Mouse (Mus musculus): Measurements from ENCODE around the gene Erp44. TPM values are rescaled to one million over a fixed set of nuclear protein-coding genes. Genes with fewer than 3 reads are reported as not detected.

Erp44 gene
- polyA plus RNA-seq, 1 experiment from 2014 or later = 69.8 TPM

DNA sequence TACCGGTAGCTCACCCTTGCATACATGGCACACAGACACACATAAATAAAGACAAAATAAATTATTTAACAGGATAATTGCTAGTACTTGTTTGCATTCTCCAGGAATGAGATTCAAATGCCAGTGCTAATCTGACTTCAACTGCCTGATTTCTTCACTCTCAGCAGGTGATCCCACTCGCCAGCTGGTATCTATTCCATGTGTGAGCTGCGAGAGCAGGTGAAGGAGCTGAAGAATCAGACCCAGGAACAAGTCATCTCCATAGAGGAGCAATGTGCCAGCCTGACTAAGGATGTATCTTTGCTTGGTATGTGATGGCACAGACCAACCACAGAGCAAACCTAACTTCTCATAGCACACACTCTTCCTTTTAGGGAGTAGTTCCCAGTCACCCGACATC lies 75.8 kb downstream of the Erp44 start:
- no peak for DNase-seq (ENCODE audit: low spot score)
- no peaks in the 10 kb centered on the region for H3K4me1 ChIP-seq (ENCODE audit: control insufficient read depth, insufficient read depth, low read length)
- 91% methylated on average over 4 of the region's 4 CpGs for WGBS
- no peak overlapping the region for H3K4me3 ChIP-seq (ENCODE audit: low read depth, low read length)
- no peaks in the 10 kb centered on the region for H3K27me3 ChIP-seq (ENCODE audit: control insufficient read depth, insufficient read depth, low read length)
- no peak overlapping the region for H3K4me2 ChIP-seq (ENCODE audit: low read depth)
- no peaks in the 10 kb centered on the region for H3K9me3 ChIP-seq (ENCODE audit: control insufficient read depth, low read length)
- H3K27ac ChIP-seq (ENCODE audit: low read depth, low read length) = no peak overlapping the region
- no peak for ATAC-seq (ENCODE audit: insufficient read depth, low FRiP score, low TSS enrichment)
- no peak overlapping the region for H3K9ac ChIP-seq (ENCODE audit: low read length)
- H3K36me3 ChIP-seq (ENCODE audit: control insufficient read depth, insufficient read depth, low read length) = no peaks in the 10 kb centered on the region; the same call in 1 of the 2 replicates

DNA sequence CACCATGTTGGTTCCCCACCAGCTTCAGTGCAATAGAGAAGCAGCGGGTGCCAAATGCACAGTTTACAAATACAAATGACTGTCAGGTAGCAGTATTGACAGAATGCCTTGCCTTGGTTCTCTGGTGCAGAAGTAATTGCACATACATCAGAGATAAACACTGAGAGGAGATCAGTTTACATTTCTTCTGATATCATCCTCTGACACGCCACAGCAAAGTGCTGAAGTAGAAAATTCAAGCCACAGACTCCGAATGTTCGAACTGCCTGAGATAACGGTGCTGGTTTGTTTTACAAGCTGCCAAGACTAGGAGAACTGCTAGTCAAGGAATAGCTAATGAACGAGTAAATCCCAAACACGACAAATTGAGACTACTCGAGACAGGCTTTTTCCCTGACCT lies 80.9 kb downstream of the Erp44 start:
- no peak for DNase-seq (ENCODE audit: low spot score)
- Histone ChIP-seq H3K36me3 (ENCODE audit: control insufficient read depth, insufficient read depth, low read length) (no peaks in the 10 kb centered on the region), H3K9ac (ENCODE audit: low read length) (no peak overlapping the region), H3K4me2 (ENCODE audit: low read depth) (no peak overlapping the region), H3K9me3 (ENCODE audit: control insufficient read depth, low read length) (no peaks in the 10 kb centered on the region), H3K4me1 (ENCODE audit: control insufficient read depth, insufficient read depth, low read length) (no peaks in the 10 kb centered on the region), H3K27ac (ENCODE audit: low read depth, low read length) (no peak overlapping the region), H3K27me3 (ENCODE audit: control insufficient read depth, insufficient read depth, low read length) (no peaks in the 10 kb centered on the region), H3K4me3 (ENCODE audit: low read depth, low read length) (no peak overlapping the region)
- 92% methylated on average over 8 of the region's 8 CpGs for WGBS
- ATAC-seq (ENCODE audit: insufficient read depth, low FRiP score, low TSS enrichment) = no peak

DNA sequence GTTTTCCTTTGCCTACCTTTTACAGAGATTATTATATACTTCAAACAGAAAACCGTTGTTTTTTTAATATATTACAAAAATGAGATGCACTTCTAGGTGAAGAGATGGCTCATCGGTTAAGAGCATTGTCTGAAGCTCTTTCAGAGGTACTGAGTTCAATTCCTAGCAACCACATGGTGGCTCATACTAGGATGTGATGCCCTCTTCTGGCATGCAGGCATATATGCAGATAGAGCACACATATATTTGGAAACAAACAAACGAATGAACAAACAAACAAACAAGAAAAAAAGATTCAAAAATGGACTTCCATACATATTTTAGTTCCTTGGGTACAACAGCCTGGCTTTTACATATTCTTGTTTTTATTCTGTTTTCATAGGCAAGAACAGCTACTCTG lies 81.4 kb downstream of the Erp44 start:
- no peaks in the 10 kb centered on the region for H3K9me3 ChIP-seq (ENCODE audit: control insufficient read depth, low read length)
- no peak for ATAC-seq (ENCODE audit: insufficient read depth, low FRiP score, low TSS enrichment)
- no peaks in the 10 kb centered on the region for H3K4me1 ChIP-seq (ENCODE audit: control insufficient read depth, insufficient read depth, low read length)
- H3K4me2 ChIP-seq (ENCODE audit: low read depth) = no peak overlapping the region
- H3K27me3 ChIP-seq (ENCODE audit: control insufficient read depth, insufficient read depth, low read length) = no peaks in the 10 kb centered on the region
- DNase-seq (ENCODE audit: low spot score) = no peak
- H3K27ac ChIP-seq (ENCODE audit: low read depth, low read length) = no peak overlapping the region
- H3K4me3 ChIP-seq (ENCODE audit: low read depth, low read length) = no peak overlapping the region
- no peaks in the 10 kb centered on the region for H3K36me3 ChIP-seq (ENCODE audit: control insufficient read depth, insufficient read depth, low read length)
- no peak overlapping the region for H3K9ac ChIP-seq (ENCODE audit: low read length)
- 80% methylated on average over 3 of the region's 3 CpGs for WGBS

DNA sequence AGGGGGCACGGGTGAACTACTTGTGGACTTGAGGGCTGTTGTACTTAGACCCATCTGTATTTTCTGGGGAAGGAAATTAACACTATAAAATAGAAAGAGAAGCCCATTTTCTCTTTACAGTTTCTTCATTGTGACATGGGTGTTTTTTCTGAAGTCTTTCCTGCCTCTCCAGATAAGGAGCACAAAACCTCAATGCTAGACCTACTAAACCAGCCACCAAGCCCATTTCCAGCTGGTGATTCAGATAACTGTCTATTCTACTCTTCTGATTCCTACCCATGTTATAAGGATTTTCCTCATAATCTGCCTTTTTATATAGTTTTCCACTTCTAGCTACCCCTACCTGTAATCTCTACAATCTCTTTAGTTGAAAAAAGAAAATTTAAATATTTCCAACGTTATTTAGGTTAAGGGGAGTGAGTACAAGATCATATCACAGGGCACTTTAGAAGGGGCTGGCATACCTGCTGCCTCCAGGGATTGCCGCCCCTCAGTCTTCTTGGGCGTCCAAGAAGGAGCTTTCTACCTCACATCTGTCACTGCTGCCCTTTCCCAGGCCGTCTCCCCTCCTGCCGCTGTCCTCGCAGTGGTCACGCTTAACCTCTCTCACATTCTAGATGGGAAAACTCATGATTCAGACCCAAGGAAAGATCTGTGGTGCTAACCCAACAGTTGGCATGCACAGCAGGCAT lies 97.1 kb downstream of the Erp44 start:
- ATAC-seq (ENCODE audit: insufficient read depth, low FRiP score, low TSS enrichment) (no peak), DNase-seq (ENCODE audit: low spot score) (no peak)
- H3K9me3 ChIP-seq (ENCODE audit: control insufficient read depth, low read length) = no peaks in the 10 kb centered on the region
- H3K36me3 ChIP-seq (ENCODE audit: control insufficient read depth, insufficient read depth, low read length) = no peaks in the 10 kb centered on the region
- no peak overlapping the region for H3K27ac ChIP-seq (ENCODE audit: low read depth, low read length)
- 86% methylated on average over 8 of the region's 8 CpGs for WGBS
- H3K4me3 ChIP-seq (ENCODE audit: low read depth, low read length) = no peak overlapping the region
- H3K9ac ChIP-seq (ENCODE audit: low read length) = no peak overlapping the region
- no peak overlapping the region for H3K4me2 ChIP-seq (ENCODE audit: low read depth)
- H3K4me1 ChIP-seq (ENCODE audit: control insufficient read depth, insufficient read depth, low read length) = no peaks in the 10 kb centered on the region
- no peaks in the 10 kb centered on the region for H3K27me3 ChIP-seq (ENCODE audit: control insufficient read depth, insufficient read depth, low read length)

DNA sequence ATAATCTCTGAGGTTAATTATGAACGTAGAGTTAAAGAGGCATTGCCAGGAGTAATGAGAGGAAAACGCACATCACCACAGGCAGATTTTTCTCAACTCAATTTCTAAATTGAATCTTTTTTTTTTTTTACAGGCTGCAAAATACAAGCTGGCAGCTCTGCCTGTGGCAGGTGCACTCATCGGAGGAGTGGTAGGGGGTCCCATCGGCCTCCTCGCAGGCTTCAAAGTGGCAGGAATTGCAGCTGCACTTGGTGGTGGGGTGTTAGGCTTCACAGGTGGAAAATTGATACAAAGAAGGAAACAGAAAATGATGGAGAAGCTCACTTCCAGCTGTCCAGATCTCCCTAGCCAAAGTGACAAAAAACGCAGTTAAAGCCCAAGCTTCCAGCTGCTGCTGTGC lies 98.0 kb downstream of the Erp44 start:
- 75% methylated on average over 6 of the region's 6 CpGs for WGBS
- no peak overlapping the region for H3K4me3 ChIP-seq (ENCODE audit: low read depth, low read length)
- no peak overlapping the region for H3K4me2 ChIP-seq (ENCODE audit: low read depth)
- no peak overlapping the region for H3K27ac ChIP-seq (ENCODE audit: low read depth, low read length)
- H3K9me3 ChIP-seq (ENCODE audit: control insufficient read depth, low read length) = no peaks in the 10 kb centered on the region
- H3K36me3 ChIP-seq (ENCODE audit: control insufficient read depth, insufficient read depth, low read length) = no peaks in the 10 kb centered on the region
- ATAC-seq (ENCODE audit: insufficient read depth, low FRiP score, low TSS enrichment) (no peak), DNase-seq (ENCODE audit: low spot score) (no peak)
- H3K27me3 ChIP-seq (ENCODE audit: control insufficient read depth, insufficient read depth, low read length) = no peaks in the 10 kb centered on the region
- no peaks in the 10 kb centered on the region for H3K4me1 ChIP-seq (ENCODE audit: control insufficient read depth, insufficient read depth, low read length)
- no peak overlapping the region for H3K9ac ChIP-seq (ENCODE audit: low read length)

DNA sequence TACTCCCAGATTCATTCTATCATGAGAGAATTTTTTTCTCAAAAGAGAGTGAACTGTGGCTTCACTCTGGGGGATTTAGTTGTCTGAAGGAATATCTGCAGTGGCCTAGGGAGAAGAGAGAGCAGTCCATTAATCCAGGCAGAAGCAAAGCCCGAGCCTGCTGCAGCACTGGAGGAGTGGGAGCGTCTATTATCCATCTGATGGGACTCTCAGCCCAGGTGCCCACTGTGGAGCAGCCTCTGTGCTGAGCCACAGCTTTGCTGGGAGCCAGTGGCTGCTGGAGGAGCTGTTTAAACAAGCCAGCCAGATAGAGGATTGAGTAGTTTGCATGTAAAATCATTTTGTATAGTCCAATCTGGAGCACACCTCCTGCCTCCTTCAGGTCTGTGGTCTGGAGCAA lies 98.4 kb downstream of the Erp44 start:
- Histone ChIP-seq H3K4me3 (ENCODE audit: low read depth, low read length) (no peak overlapping the region), H3K27me3 (ENCODE audit: control insufficient read depth, insufficient read depth, low read length) (no peaks in the 10 kb centered on the region), H3K4me1 (ENCODE audit: control insufficient read depth, insufficient read depth, low read length) (no peaks in the 10 kb centered on the region), H3K27ac (ENCODE audit: low read depth, low read length) (no peak overlapping the region), H3K4me2 (ENCODE audit: low read depth) (no peak overlapping the region), H3K36me3 (ENCODE audit: control insufficient read depth, insufficient read depth, low read length) (no peaks in the 10 kb centered on the region), H3K9ac (ENCODE audit: low read length) (no peak overlapping the region), H3K9me3 (ENCODE audit: control insufficient read depth, low read length) (no peaks in the 10 kb centered on the region)
- DNase-seq (ENCODE audit: low spot score) (no peak), ATAC-seq (ENCODE audit: insufficient read depth, low FRiP score, low TSS enrichment) (no peak)
- WGBS = 44% methylated on average over 2 of the region's 2 CpGs

DNA sequence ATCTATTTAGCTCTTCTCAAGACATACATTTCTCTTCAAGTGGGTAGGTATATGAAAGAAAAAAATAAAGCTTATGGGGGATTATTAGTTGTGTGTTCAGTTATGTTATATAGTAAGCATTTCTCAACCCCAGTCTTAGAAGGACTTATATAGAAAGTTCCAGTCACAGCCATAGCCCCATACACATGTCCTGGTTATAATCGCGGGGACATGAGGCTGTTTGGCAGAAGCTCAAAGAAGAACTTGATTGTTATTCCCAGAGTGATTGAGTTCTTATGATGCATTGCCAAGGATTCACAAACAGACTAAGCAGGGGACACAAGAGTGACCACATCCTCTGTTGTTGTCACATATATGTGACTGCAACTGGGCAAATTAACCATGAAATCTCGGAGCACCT lies 103.7 kb downstream of the Erp44 start:
- H3K36me3 ChIP-seq (ENCODE audit: control insufficient read depth, insufficient read depth, low read length) = no peaks in the 10 kb centered on the region
- no peak overlapping the region for H3K4me2 ChIP-seq (ENCODE audit: low read depth)
- no peak overlapping the region for H3K4me3 ChIP-seq (ENCODE audit: low read depth, low read length)
- 92% methylated on average over 3 of the region's 3 CpGs for WGBS
- ATAC-seq (ENCODE audit: insufficient read depth, low FRiP score, low TSS enrichment) = no peak
- no peaks in the 10 kb centered on the region for H3K9me3 ChIP-seq (ENCODE audit: control insufficient read depth, low read length)
- no peaks in the 10 kb centered on the region for H3K4me1 ChIP-seq (ENCODE audit: control insufficient read depth, insufficient read depth, low read length)
- no peak for DNase-seq (ENCODE audit: low spot score)
- no peaks in the 10 kb centered on the region for H3K27me3 ChIP-seq (ENCODE audit: control insufficient read depth, insufficient read depth, low read length)
- H3K9ac ChIP-seq (ENCODE audit: low read length) = no peak overlapping the region
- H3K27ac ChIP-seq (ENCODE audit: low read depth, low read length) = no peak overlapping the region

DNA sequence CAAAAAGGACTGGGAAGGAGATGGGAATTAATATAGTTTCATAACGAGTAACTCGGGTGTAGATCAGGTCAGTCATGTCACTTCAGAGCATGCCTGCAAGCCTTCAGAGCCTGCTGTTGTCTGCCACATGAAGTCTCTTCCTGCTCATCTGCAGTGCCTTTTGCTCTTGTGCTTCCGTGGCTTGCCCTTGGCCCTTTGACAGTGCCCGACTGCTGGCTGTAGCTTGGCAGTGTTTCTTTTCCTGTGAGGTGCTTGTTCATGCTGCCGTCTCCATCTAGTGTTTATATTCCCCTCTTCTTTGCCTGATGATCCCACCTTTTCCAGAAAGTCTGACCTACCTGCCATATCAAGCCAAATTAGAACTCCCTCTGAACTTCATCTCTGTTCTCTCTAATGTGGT lies 115.5 kb downstream of the Erp44 start:
- no peaks in the 10 kb centered on the region for H3K9me3 ChIP-seq (ENCODE audit: control insufficient read depth, low read length)
- no peaks in the 10 kb centered on the region for H3K27me3 ChIP-seq (ENCODE audit: control insufficient read depth, insufficient read depth, low read length)
- H3K4me3 ChIP-seq (ENCODE audit: low read depth, low read length) = no peak overlapping the region
- H3K9ac ChIP-seq (ENCODE audit: low read length) = no peak overlapping the region
- no peaks in the 10 kb centered on the region for H3K36me3 ChIP-seq (ENCODE audit: control insufficient read depth, insufficient read depth, low read length)
- no peak overlapping the region for H3K27ac ChIP-seq (ENCODE audit: low read depth, low read length)
- H3K4me2 ChIP-seq (ENCODE audit: low read depth) = no peak overlapping the region
- DNase-seq (ENCODE audit: low spot score) (no peak), ATAC-seq (ENCODE audit: insufficient read depth, low FRiP score, low TSS enrichment) (no peak)
- no peaks in the 10 kb centered on the region for H3K4me1 ChIP-seq (ENCODE audit: control insufficient read depth, insufficient read depth, low read length)
- 88% methylated on average over 5 of the region's 5 CpGs for WGBS

DNA sequence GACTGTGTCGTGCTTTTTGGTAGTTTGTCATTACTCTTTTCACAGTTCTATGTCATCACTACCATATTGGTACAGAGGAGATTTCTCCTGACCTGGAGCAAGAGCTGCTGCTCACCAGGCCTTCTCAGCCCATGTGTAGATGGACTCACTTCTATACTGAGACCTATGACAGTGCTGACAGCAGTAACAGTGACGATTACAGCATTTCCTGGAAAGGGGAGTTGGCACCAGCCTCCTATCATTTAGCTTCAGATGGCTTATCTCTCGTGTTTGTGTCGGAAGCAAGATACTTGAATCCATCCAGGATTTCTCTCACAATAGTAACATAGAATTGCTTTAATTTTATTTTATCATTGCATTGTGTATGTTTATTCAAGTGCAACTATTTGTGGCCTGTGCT lies 119.0 kb downstream of the Erp44 start:
- Histone ChIP-seq H3K4me3 (ENCODE audit: low read depth, low read length) (no peak overlapping the region), H3K27me3 (ENCODE audit: control insufficient read depth, insufficient read depth, low read length) (no peaks in the 10 kb centered on the region), H3K9me3 (ENCODE audit: control insufficient read depth, low read length) (no peaks in the 10 kb centered on the region), H3K36me3 (ENCODE audit: control insufficient read depth, insufficient read depth, low read length) (no peaks in the 10 kb centered on the region), H3K9ac (ENCODE audit: low read length) (no peak overlapping the region), H3K4me1 (ENCODE audit: control insufficient read depth, insufficient read depth, low read length) (no peaks in the 10 kb centered on the region), H3K27ac (ENCODE audit: low read depth, low read length) (no peak overlapping the region), H3K4me2 (ENCODE audit: low read depth) (no peak overlapping the region)
- DNase-seq (ENCODE audit: low spot score) (no peak), ATAC-seq (ENCODE audit: insufficient read depth, low FRiP score, low TSS enrichment) (no peak)
- 88% methylated on average over 4 of the region's 4 CpGs for WGBS

Measured in neural tube, embryonic 11.5 days (tissue).